Mouse (Mus musculus) lung, postnatal 25 days (tissue): ENCODE measurements around the gene Lmna.

Source experiments
- DNase-seq: peaks from one replicate; pipeline ENCODE4 v3.0.0; 2022; ENCODE audit warnings: low spot score

The Lmna gene

GRCm38 (mm10) chr3:88470943-88471479, 38.7 kb downstream of the Lmna start:
- no peak for DNase-seq

GRCm38 (mm10) chr3:88469466-88469865, 40.3 kb downstream of the Lmna start:
- DNase-seq, result no peak

- DNase-seq, result peak; percentile 90
These were observed 42.5 kb downstream of the Lmna start for GRCm38 (mm10) chr3:88467116-88467824.

DNA sequence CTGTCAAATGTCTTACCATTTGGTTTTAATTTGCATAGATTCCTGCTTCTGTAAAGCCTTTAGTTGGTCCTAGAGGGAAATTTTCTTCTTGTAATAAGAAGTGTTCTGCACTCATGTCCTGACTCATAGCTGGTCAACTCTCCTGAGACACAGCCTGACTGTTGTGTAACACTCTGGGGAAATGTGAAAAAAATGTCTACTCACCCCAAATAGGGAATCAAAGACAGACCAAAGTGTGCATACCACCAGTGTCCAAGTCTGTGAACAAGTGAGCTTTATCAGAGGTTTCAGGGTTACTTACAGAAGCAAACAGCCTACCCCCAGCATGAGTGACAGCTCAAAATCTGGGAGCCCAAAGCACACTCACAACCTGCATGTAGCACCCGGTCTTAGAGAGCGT, 44.6 kb downstream of the Lmna start:
- DNase-seq, result peak; percentile 33

DNA sequence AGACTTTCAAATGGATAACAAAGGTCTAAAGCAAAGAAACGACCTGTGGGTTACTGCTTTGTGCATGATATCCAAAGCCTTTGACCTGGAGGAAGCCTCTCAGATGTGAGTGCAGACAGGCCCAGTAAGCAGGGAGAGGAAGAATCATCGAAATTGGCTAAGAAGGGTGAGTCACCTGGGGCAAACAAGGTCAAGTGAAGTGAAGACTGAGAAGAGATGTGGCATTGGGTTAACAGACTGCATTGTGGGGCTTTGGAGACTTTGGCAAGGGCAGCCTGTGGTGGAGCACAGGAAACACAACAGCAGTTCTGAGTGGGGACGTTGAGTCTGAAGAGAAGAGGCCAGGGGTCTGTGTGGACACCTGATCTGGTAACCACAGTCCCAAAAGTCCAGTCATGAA, 45.3 kb downstream of the Lmna start:
- no peak for DNase-seq

DNA sequence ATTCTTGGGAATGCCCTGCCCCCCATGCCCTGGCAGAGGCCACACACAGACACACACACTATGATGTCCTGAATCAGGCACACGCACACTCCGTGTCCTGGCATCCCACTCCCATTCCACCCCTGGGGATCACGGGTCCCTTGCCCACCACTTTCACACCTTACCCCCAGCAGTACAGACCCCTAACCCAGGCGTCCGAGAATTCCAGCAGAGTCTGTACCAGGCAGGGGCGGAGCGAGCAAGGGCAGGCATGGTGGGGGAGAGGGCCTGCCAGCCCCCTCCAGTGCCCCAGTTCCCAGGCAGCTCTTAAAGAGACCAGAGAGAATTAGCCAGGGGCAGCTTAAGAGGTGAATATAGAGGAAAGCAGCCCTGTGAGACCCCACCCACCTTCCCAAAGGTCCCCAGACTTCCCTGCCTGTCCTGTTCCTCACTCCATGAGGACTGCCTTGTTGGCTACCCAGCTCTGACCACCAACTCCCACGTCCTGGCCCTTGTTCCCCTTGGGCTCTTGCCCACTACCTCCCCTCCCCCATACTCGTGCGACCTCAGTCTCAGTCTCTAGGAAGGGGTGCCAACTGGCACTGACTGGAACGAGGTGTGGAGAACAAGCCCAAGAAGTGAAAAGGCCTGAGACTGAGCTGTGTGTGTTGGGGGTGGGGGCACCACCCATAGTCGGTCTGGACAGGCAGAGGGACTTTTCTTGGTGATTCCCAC, 48.6 kb downstream of the Lmna start, which contains the start of gene Sema4a:
TSS of gene Sema4a (minus strand) at position 200 of the 714 bp plus-strand sequence.
- DNase-seq, result no peak

GRCm38 (mm10) chr3:88460029-88460428, 49.7 kb downstream of the Lmna start:
- DNase-seq, result no peak

DNA sequence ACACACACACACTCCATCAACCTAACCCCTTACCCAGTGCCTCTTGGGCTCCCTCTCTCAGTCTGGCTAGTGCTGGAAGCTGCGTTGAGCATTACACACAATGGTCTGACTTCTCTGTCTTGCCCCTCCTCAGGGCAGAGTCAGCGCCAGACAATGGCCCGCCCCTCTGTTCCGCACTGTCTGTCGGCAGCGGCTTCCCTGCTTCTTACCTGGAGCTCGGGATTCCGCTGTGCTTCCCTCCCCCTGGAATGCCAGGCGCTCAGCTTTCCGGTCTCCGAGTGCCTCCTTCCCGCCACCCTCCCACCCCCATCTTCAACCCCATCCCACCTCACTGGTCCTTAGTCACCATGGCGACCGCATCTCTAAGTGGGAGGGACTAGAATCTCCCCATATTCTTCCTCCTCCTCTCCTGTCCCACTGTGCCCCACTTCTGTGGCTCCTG, 51.0 kb downstream of the Lmna start:
- no peak for DNase-seq

DNA sequence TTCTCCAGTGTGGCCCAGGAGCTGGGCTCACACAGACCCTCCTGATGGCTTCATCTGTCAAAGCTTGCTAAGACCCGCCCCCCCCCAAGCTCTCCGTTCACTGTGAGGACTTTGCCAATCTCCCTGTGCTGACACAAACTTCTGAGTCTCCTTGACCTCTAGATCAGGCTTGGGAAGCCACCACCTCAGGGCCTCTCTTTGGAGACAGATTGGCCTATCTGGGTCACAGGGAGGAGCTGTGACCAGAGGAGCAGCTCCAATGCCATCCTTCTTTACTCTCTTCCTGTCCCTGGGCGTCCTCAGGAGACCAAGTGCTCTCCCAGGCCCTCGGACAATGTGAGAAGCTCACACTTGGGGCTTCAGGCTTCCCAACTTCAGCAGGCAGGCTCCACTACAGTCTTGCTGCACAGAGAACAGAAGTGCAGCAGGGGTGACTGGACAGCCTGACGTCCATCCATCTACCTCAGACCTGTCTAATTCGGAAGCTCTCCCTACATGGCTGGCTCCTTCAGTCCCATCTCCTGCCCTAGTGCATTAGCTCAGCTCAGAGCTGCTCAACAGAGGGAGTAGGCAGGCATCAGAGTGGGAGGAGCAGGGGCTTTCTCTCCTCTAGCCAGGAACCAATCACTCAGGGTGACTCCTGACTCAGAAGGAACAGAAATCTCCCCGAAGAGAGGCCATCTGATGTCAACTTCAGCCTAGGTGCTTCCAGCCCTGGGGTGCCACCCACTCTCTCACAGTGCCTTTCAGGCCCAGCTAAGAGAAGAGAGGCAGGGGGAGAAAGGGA, 52.8 kb downstream of the Lmna start:
- no peak for DNase-seq

DNA sequence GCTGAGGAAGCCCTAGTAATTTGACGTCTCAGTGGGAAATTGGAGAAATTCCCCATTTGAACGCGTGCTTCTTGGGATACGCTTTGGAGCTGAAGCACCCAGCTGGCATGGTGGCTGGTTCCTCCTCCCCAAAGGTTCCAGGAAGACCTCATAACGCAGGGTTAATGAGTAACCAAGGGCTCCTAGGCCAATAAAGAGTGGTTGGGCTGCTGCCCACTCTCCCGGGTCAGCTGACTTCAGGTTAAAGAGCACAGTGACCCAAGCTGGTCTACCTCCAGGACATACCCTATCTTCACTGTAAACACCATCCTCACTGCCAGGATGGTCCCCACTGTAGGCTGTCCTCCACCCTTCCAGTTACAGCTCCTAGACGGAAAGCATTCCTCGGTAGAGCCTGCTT, 53.4 kb downstream of the Lmna start:
- peak; percentile 47 for DNase-seq

DNA sequence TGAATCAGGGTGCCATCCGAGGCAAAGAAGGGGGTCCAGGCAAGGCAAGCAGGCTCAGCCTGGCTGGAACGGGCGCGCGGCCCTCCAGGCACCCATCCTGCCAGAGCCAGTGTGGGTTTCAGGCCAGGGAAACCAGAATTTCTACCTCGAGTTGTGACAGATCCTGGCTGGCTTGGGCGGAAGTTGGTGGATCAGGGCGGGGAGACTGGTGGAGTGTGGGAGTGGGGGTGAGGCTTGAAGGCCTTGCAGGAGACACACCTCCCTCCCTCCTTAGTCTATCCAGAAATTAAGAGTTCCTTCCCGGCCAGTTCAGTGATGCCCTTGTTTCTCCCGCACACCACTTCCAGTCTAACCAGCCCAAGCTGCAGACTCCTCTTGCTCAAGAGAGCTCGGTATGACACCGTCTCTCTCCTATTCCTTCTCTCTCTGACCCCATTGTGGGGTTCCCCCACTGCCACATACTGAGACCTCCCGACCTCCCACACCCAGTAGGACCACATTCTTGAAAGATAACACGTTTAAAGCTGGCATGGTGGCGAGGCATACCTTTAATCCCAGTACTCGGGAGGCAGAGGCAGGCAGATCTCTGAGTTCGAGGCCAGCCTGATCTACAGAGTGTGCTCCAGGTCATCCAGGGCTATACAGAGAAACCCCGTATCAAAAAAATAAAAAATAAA, 54.0 kb downstream of the Lmna start:
- peak; percentile 80 for DNase-seq

GRCm38 (mm10) chr3:88454762-88455587, 54.8 kb downstream of the Lmna start:
- no peak for DNase-seq

DNA sequence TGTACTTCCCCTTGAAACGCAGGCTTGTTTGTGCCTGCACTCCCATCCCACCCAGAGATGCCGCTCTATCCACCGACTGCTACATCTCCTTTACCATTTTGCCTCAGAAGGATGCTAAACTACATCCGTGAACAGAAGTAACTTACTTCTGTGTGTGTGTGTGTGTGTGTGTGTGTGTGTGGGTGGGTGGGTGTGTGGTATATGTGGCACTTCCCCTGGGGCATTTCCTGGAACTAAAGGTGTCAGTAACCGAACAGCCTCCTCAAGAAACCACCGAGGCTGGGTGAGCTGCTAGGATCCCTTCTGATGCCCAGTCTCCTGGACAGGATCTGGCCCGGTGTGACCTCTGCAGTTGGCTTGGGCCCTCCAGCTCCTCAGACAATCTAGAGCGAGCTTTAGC, 55.8 kb downstream of the Lmna start:
- DNase-seq, result no peak

DNA sequence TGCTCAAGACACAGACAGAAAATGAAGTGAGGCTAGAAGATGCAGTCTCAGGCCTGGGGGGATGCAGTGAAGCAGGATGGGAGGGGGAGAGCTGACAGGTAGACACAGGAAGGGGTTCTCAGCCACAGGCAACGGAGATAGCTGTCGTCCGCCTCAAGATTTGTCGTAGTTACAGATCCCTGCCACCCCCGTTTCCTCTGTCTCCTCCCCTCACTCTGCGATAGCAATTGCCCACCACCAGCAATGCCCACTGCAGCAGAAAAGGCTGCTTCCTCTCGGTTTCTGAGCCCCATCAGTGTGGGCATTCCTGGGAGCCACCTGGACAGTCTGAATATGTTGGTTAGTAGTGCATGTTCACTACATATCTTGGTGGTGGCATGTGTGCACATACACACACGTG, 56.4 kb downstream of the Lmna start:
- DNase-seq, result no peak

DNA sequence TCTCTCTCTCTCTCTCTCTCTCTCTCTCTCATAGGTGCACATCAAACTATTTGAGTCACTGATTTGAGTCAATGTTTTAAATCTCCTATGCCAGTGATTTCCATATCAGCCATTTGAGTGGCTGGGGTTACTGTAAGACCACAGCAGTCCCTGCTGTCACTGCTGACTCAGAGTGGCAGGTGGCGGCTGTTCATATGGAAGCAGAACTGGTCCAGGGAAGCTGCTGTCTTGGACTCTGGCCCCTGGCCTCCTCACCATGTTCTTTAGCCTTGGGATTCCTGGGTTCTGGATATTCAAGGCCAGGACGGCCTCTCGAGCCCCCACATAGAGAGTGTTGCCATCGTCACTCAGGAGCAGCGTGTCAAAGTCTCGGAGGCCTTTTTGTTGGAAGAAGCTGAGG, 57.0 kb downstream of the Lmna start:
- DNase-seq, result no peak

GRCm38 (mm10) chr3:88452246-88452645, 57.5 kb downstream of the Lmna start:
- DNase-seq, result no peak

GRCm38 (mm10) chr3:88450379-88451131, 59.2 kb downstream of the Lmna start:
- DNase-seq, result no peak

DNA sequence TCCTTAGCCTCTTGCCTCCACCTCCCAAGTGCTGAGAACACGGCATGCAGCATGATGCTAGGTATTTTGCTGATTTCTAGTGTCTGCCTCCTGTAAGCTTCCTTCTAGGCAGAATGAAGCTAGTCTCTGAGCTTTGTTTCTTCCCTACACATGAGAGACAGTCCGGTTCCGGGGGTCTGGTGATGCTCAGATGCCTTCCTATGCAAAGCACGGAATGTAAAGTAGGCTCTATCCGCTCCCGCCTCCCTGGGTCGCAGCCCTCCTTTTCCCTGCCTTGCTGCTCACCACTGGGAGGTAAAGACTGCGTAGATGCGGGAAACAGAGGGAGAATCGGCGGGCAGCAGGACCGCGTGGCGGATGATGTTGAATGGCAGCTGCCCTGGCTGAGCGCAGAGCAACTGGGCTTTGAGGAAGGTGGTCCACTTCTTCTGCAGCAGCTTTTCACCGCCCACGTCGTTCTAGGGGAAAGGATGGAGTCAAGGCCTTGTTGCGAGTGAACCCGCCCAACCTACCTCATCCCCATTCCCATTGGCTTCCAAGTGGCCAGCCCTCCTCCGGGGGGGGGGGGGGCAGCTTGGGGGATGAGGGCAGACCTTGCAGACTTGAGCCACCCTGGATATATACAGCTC, 60.2 kb downstream of the Lmna start:
- no peak for DNase-seq

- no peak for DNase-seq
These were observed 61.3 kb downstream of the Lmna start for GRCm38 (mm10) chr3:88448443-88448842.

DNA sequence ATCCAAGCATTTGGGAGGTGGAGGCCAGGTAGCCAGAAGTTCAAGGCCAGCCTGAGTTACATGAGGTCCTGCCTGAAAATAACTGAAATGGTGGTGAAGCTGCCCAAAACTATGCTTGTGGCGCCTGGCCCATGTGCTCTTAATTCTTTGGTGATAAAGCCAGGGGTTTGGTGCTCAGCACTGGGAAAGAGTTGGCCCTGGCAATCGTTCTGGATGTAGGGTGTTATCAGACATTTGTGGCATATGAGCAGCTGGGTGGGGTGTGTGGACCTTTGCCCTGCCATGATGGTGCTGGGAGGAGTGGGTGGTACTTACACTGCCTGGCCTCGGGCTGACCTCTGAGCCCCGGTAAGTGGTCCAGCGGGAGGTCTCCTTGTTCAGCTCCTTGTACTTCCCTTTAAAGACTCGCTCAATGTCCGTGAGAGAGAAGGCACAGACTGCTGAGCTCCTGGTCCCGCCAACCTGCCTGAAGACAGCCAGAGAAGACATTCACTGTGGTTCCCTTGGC, 62.0 kb downstream of the Lmna start:
- no peak for DNase-seq
